Mouse (Mus musculus) forebrain, embryonic 10.5 days (tissue): ENCODE measurements at regions not wholly inside any gene's neighbourhood (a gene's known extent, or its start where the extent isn't known, plus 50 kb on each side); places are given as distances from the start of the nearest gene placed in this dataset.
"Not testable (repeated sequence)": the region's sequence is repeated elsewhere in the genome, so short reads cannot be mapped to it uniquely, and the experiment has no call there.

Experiments used
- DNase-seq: peaks from one replicate; pipeline ENCODE4 v3.0.0-alpha.2; 2017; ENCODE audit warnings: low spot score; ENCODE audit errors: extremely low spot score
- H3K27ac ChIP-seq: fragments of 300-500 bp; sonication (generic); 2 replicates; pipeline ENCODE4 v1.5.1; 2016; ENCODE audit warnings: mild to moderate bottlenecking
- H3K27me3 ChIP-seq: fragments of 300-500 bp; sonication (generic); 2 replicates; pipeline ENCODE4 v1.6.1; 2016; ENCODE audit warnings: mild to moderate bottlenecking; ENCODE audit not compliant: poor library complexity, severe bottlenecking
- H3K36me3 ChIP-seq: fragments of 300-500 bp; sonication (generic); replicated peaks from 2 replicates; pipeline ENCODE4 v1.6.1; 2016; ENCODE audit warnings: mild to moderate bottlenecking, moderate library complexity
- H3K4me1 ChIP-seq: fragments of 300-500 bp; sonication (generic); 2 replicates; pipeline ENCODE4 v1.6.1; 2016
- H3K4me3 ChIP-seq: fragments of 300-500 bp; sonication (generic); 2 replicates; pipeline ENCODE4 v1.5.1; 2016; ENCODE audit warnings: mild to moderate bottlenecking, moderate library complexity
- H3K9me3 ChIP-seq: fragments of 300-500 bp; sonication (generic); 2 replicates; pipeline ENCODE4 v1.6.1; 2016; ENCODE audit warnings: mild to moderate bottlenecking, moderate library complexity
- WGBS: fragments of 180-500 bp; shearing (Covaris S2); methylation state at CpG from one replicate; pipeline ENCODE4 v1.1.7; 2016; 5-methylcytosine and 5-hydroxymethylcytosine counted together

- 0 out of 2 replicates have a peak, but pooled peaks cover 4% of the 10 kb centered on the region for H3K4me1 ChIP-seq
- H3K36me3 ChIP-seq, result no peaks in the 10 kb centered on the region
- no peak overlapping the region for H3K4me3 ChIP-seq
- no peak overlapping the region for H3K27ac ChIP-seq
- no peak for DNase-seq
- WGBS, result 84% methylated on average over 4 of the region's 4 CpGs
- H3K9me3 ChIP-seq, result no peaks in the 10 kb centered on the region
- peaks cover 42% of the 10 kb centered on the region for H3K27me3 ChIP-seq
These were observed 56.5 kb upstream of the Pdk3 start for GRCm38 (mm10) chrX:93888480-93888879.

GRCm38 (mm10) chrX:93888966-93889365 is 57.0 kb upstream of the Pdk3 start:
- peaks cover 42% of the 10 kb centered on the region for H3K27me3 ChIP-seq
- no peak overlapping the region for H3K4me3 ChIP-seq
- H3K36me3 ChIP-seq, result no peaks in the 10 kb centered on the region
- no peak for DNase-seq
- H3K27ac ChIP-seq, result no peak overlapping the region
- H3K9me3 ChIP-seq, result no peaks in the 10 kb centered on the region
- WGBS, result 81% methylated on average over 8 of the region's 8 CpGs
- 0 out of 2 replicates have a peak, but pooled peaks cover 4% of the 10 kb centered on the region for H3K4me1 ChIP-seq

- peak; percentile 64 for DNase-seq
- Histone ChIP-seq H3K9me3 (no peaks in the 10 kb centered on the region), H3K27me3 (peaks cover 42% of the 10 kb centered on the region), H3K4me3 (peak overlapping the region; percentile 26; the same call in 1 of the 2 replicates), H3K27ac (no peak overlapping the region), H3K4me1 (0 out of 2 replicates have a peak, but pooled peaks cover 4% of the 10 kb centered on the region), H3K36me3 (no peaks in the 10 kb centered on the region)
- 49% methylated on average over 13 of the region's 13 CpGs for WGBS
These were observed 57.5 kb upstream of the Pdk3 start for GRCm38 (mm10) chrX:93889394-93890042.

GRCm38 (mm10) chrX:93896838-93897820 is 65.1 kb upstream of the Pdk3 start:
- no peaks in the 10 kb centered on the region for H3K4me1 ChIP-seq
- WGBS, result 76% methylated on average over 5 of the region's 5 CpGs
- H3K9me3 ChIP-seq, result no peaks in the 10 kb centered on the region
- H3K36me3 ChIP-seq, result no peaks in the 10 kb centered on the region
- no peak overlapping the region for H3K27ac ChIP-seq
- H3K27me3 ChIP-seq, result peaks cover 18% of the 10 kb centered on the region
- no peak overlapping the region for H3K4me3 ChIP-seq
- no peak for DNase-seq

- no peak for DNase-seq
- H3K36me3 ChIP-seq, result no peaks in the 10 kb centered on the region
- no peaks in the 10 kb centered on the region for H3K4me1 ChIP-seq
- no peaks in the 10 kb centered on the region for H3K9me3 ChIP-seq
- H3K27ac ChIP-seq, result no peak overlapping the region
- H3K27me3 ChIP-seq, result peaks cover 10% of the 10 kb centered on the region
- H3K4me3 ChIP-seq, result no peak overlapping the region
These were observed 65.2 kb upstream of the AU015836 start for GRCm38 (mm10) chrX:93903209-93903608.

GRCm38 (mm10) chrX:93905531-93905930 is 62.9 kb upstream of the AU015836 start:
- no peaks in the 10 kb centered on the region for H3K9me3 ChIP-seq
- no peaks in the 10 kb centered on the region for H3K4me1 ChIP-seq
- H3K27ac ChIP-seq, result no peak overlapping the region
- H3K27me3 ChIP-seq, result peaks cover 17% of the 10 kb centered on the region
- 88% methylated on average over 5 of the region's 5 CpGs for WGBS
- DNase-seq, result no peak
- H3K4me3 ChIP-seq, result no peak overlapping the region
- no peaks in the 10 kb centered on the region for H3K36me3 ChIP-seq

GRCm38 (mm10) chrX:93911087-93911840 is 57.2 kb upstream of the AU015836 start:
- 25% methylated on average over 21 of the region's 21 CpGs for WGBS
- Histone ChIP-seq H3K4me1 (peaks cover 3% of the 10 kb centered on the region; the same call in 1 of the 2 replicates), H3K27me3 (peaks cover 58% of the 10 kb centered on the region), H3K4me3 (peak overlapping the region; percentile 45), H3K27ac (peak overlapping the region; percentile 80), H3K36me3 (no peaks in the 10 kb centered on the region), H3K9me3 (no peaks in the 10 kb centered on the region)
- peak; percentile 46 for DNase-seq

- Histone ChIP-seq H3K36me3 (no peaks in the 10 kb centered on the region), H3K27ac (no peak overlapping the region), H3K9me3 (no peaks in the 10 kb centered on the region), H3K27me3 (peaks cover 47% of the 10 kb centered on the region), H3K4me1 (peaks cover 3% of the 10 kb centered on the region; the same call in 1 of the 2 replicates), H3K4me3 (no peak overlapping the region)
- no peak for DNase-seq
These were observed 52.9 kb upstream of the AU015836 start for GRCm38 (mm10) chrX:93915548-93915947.

GRCm38 (mm10) chrX:93917367-93917766 is 51.1 kb upstream of the AU015836 start:
- H3K27ac ChIP-seq, H3K9me3 ChIP-seq, H3K4me1 ChIP-seq, H3K4me3 ChIP-seq, H3K36me3 ChIP-seq, DNase-seq: not testable (repeated sequence)
- H3K27me3 ChIP-seq, result peaks cover 32% of the 10 kb centered on the region
- WGBS, result 81% methylated on average over 3 of the region's 3 CpGs
